Mouse (Mus musculus) small intestine, adult 2 months (tissue): ENCODE measurements around the gene Cyfip1. TPM values are rescaled to one million over a fixed set of nuclear protein-coding genes. Genes with fewer than 3 reads are reported as not detected.

Source experiments
- H3K27ac ChIP-seq: fragments of 200-500 bp; 2 replicates; pipeline ENCODE4 v1.5.1; 2012; ENCODE audit warnings: low read depth, low read length, control low read depth, inconsistent platforms; ENCODE audit not compliant: insufficient read depth
- H3K27me3 ChIP-seq: fragments of 200-500 bp; 2 replicates; pipeline ENCODE4 v1.6.1; 2012; ENCODE audit warnings: mild to moderate bottlenecking, moderate library complexity, low read length, inconsistent platforms; ENCODE audit not compliant: control insufficient read depth, insufficient read depth
- H3K36me3 ChIP-seq: fragments of 200-500 bp; 2 replicates; pipeline ENCODE4 v1.6.1; 2012; ENCODE audit warnings: mild to moderate bottlenecking, low read length, control low read depth, inconsistent platforms; ENCODE audit not compliant: control insufficient read depth, insufficient read depth
- H3K4me1 ChIP-seq: fragments of 200-500 bp; 2 replicates; pipeline ENCODE4 v1.6.1; 2012; ENCODE audit warnings: low read length, inconsistent platforms, mixed read lengths; ENCODE audit not compliant: control insufficient read depth, insufficient read depth, insufficient read length
- H3K4me3 ChIP-seq: fragments of 200-500 bp; 2 replicates; pipeline ENCODE4 v1.5.1; 2012; ENCODE audit warnings: low read depth, mild to moderate bottlenecking, control low read depth, inconsistent platforms, low read length, moderate library complexity
- CTCF ChIP-seq: fragments of 200-500 bp; IDR thresholded peaks from 2 replicates; pipeline ENCODE4 v1.5.1; 2012; ENCODE audit warnings: low read depth, mild to moderate bottlenecking, control low read depth, inconsistent platforms, low read length, moderate library complexity, mixed read lengths; ENCODE audit not compliant: insufficient replicate concordance, insufficient read length; ENCODE audit errors: extremely low read depth
- POLR2A ChIP-seq: fragments of 200-500 bp; IDR thresholded peaks from 2 replicates; pipeline ENCODE4 v1.6.1; 2012; ENCODE audit warnings: low read depth, mild to moderate bottlenecking, control low read depth, inconsistent platforms, low read length, moderate library complexity
- WGBS: fragments of 180-500 bp; shearing (Covaris S2); methylation state at CpG from one replicate; pipeline ENCODE4 v1.1.7; 2018; 5-methylcytosine and 5-hydroxymethylcytosine counted together
- polyA plus RNA-seq: library from polyadenylated mRNA; depleted of rRNA; stranded (reverse); fragments of >200 nt; gene quantifications from 2 replicates; pipeline ENCODE4 v1.2.3, GENCODE M21; 2012

Gene Cyfip1
- polyA plus RNA-seq, 1 experiment = 37.9 TPM

- Histone ChIP-seq H3K27ac (no peak overlapping the region), H3K4me3 (no peak overlapping the region), H3K27me3 (no peaks in the 10 kb centered on the region), H3K36me3 (peaks cover 61% of the 10 kb centered on the region), H3K4me1 (no peaks in the 10 kb centered on the region)
- WGBS = 89% methylated on average over 7 of the region's 7 CpGs
- no peak for TF ChIP-seq POLR2A
- no peak for TF ChIP-seq CTCF
Measured at GRCm38 (mm10) chr7:55874703-55875102, 33.2 kb downstream of the Cyfip1 start.

GRCm38 (mm10) chr7:55877721-55878120, 36.2 kb downstream of the Cyfip1 start:
- 75% methylated on average over 10 of the region's 10 CpGs for WGBS
- peaks cover 73% of the 10 kb centered on the region for H3K36me3 ChIP-seq

DNA sequence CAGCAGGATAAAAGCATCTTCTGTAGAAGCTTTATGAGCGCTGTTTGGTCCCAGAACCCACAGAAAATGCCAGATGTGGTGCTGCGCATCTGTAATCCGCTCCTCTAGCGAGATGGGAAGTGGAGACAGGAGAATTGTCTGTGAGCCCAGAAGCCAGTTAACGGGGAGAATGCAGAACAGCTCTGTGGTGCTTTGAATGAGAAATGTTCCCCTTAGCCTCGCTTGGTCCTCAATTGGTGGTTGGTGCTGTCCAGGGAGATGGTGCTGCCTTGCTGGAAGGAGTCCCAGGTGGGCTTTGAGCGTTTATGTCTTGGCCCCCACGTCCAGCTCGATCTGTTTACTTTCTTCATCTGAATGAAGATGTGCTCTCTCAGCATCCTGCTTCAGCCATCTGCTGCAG, 39.3 kb downstream of the Cyfip1 start:
- WGBS = 91% methylated on average over 9 of the region's 9 CpGs
- H3K36me3 ChIP-seq = peaks cover 60% of the 10 kb centered on the region

More at GRCm38 (mm10) chr7:55877721-55878120, 36.2 kb downstream of the Cyfip1 start:
- no peak overlapping the region for H3K27ac ChIP-seq
- H3K4me3 ChIP-seq = no peak overlapping the region
- no peak for TF ChIP-seq CTCF
- no peak for TF ChIP-seq POLR2A
- no peaks in the 10 kb centered on the region for H3K4me1 ChIP-seq
- H3K27me3 ChIP-seq = no peaks in the 10 kb centered on the region

DNA sequence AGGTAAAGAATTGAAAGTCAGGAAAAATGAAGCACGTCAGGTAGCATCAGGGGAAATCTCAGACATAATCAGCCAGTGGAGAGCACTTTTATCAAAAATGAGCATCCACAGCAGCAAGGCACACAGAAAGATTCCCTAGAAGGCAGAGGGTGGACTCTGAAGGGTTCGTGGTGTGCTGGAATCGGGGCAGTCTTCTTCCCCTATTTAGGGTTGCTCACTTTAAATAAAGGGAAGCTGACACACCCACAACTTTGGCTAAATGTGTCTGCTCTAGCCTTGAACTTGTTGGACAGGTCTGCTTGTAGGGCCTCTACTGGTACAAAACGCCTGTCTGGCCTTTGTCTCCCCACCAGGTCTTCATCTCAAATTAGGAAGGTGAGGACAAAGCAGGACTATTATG, 47.1 kb downstream of the Cyfip1 start:
- H3K27me3 ChIP-seq = no peaks in the 10 kb centered on the region
- no peak overlapping the region for H3K27ac ChIP-seq
- H3K4me1 ChIP-seq = no peaks in the 10 kb centered on the region
- TF ChIP-seq CTCF (no peak), POLR2A (no peak)
- H3K4me3 ChIP-seq = no peak overlapping the region
- WGBS = 87% methylated on average over 4 of the region's 4 CpGs
- H3K36me3 ChIP-seq = peaks cover 48% of the 10 kb centered on the region

More for the DNA sequence above, 39.3 kb downstream of the Cyfip1 start:
- Histone ChIP-seq H3K4me3 (no peak overlapping the region), H3K4me1 (no peaks in the 10 kb centered on the region), H3K27me3 (no peaks in the 10 kb centered on the region), H3K27ac (no peak overlapping the region)
- TF ChIP-seq CTCF = no peak
- TF ChIP-seq POLR2A = no peak

- H3K36me3 ChIP-seq = peaks cover 50% of the 10 kb centered on the region
- TF ChIP-seq POLR2A = no peak
- no peak for TF ChIP-seq CTCF
- WGBS = 84% methylated on average over 4 of the region's 4 CpGs
Measured at GRCm38 (mm10) chr7:55889996-55890395, 48.5 kb downstream of the Cyfip1 start.

GRCm38 (mm10) chr7:55890731-55891130, 49.2 kb downstream of the Cyfip1 start:
- TF ChIP-seq POLR2A = no peak
- TF ChIP-seq CTCF = no peak
- H3K36me3 ChIP-seq = peaks cover 47% of the 10 kb centered on the region

More at GRCm38 (mm10) chr7:55889996-55890395, 48.5 kb downstream of the Cyfip1 start:
- Histone ChIP-seq H3K27ac (no peak overlapping the region), H3K27me3 (no peaks in the 10 kb centered on the region), H3K4me1 (no peaks in the 10 kb centered on the region), H3K4me3 (no peak overlapping the region)

DNA sequence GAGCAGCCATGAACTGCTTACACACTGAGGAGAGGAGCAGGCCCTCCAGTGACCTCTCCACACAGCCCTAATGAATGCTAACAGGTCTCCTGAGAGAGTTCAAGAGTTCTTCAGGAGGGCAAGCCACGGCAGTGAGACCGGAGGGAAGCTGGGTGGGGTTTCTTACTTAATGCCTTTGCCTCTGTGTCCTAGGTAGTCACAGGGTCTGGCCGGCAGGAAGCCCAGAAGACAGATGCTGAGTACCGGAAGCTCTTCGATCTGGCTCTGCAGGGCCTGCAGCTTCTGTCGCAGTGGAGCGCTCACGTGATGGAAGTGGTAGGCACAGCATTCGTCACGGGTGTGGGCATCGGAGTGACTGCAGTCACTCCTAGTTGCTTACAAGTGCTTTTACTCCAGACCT, 50.3 kb downstream of the Cyfip1 start:
- H3K27ac ChIP-seq = no peak overlapping the region
- H3K27me3 ChIP-seq = no peaks in the 10 kb centered on the region
- no peak overlapping the region for H3K4me3 ChIP-seq
- WGBS = 87% methylated on average over 11 of the region's 11 CpGs
- peaks cover 54% of the 10 kb centered on the region for H3K36me3 ChIP-seq
- TF ChIP-seq POLR2A = no peak
- no peaks in the 10 kb centered on the region for H3K4me1 ChIP-seq

More at GRCm38 (mm10) chr7:55890731-55891130, 49.2 kb downstream of the Cyfip1 start:
- Histone ChIP-seq H3K4me1 (no peaks in the 10 kb centered on the region), H3K27ac (no peak overlapping the region), H3K27me3 (no peaks in the 10 kb centered on the region), H3K4me3 (no peak overlapping the region)

GRCm38 (mm10) chr7:55903766-55904165, 62.2 kb downstream of the Cyfip1 start:
- Histone ChIP-seq H3K4me1 (peaks cover 3% of the 10 kb centered on the region; the same call in 1 of the 2 replicates), H3K27ac (no peak overlapping the region), H3K36me3 (peaks cover 60% of the 10 kb centered on the region), H3K27me3 (no peaks in the 10 kb centered on the region), H3K4me3 (no peak overlapping the region)
- WGBS = 85% methylated on average over 5 of the region's 5 CpGs
- TF ChIP-seq CTCF = no peak
- no peak for TF ChIP-seq POLR2A
